Mouse (Mus musculus) naive thymus-derived CD4-positive, alpha-beta T cell, adult 2 months (primary cell): Measurements from ENCODE around the gene Kcnk7.

Source experiments
- DNase-seq: peaks from one replicate; pipeline ENCODE4 v3.0.0-alpha.2; 2011; ENCODE audit warnings: low read depth

Kcnk7 gene

GRCm38 (mm10) chr19:5756321-5756985 lies 52.3 kb downstream of the Kcnk7 start:
- no peak for DNase-seq
